Mouse (Mus musculus) CH12.LX (cell line): Measurements from ENCODE around the gene Spata20. TPM values are rescaled to one million over a fixed set of nuclear protein-coding genes. Genes with fewer than 3 reads are reported as not detected.

Experiments
- DNase-seq: peaks from one replicate; pipeline ENCODE4 v3.0.0-alpha.2; 2013; ENCODE audit errors: extremely low read depth
- H3K27ac ChIP-seq: 2 replicates; pipeline ENCODE4 v1.5.1; 2012; ENCODE audit warnings: low read depth, mild to moderate bottlenecking, control low read depth, moderate library complexity; ENCODE audit not compliant: insufficient read depth
- H3K27me3 ChIP-seq: replicated peaks from 2 replicates; pipeline ENCODE3; 2012; ENCODE audit warnings: inconsistent platforms
- H3K36me3 ChIP-seq, 2 experiments: replicated peaks in 1 of 2; 2 replicates each; pipeline versions ENCODE3 to v1.6.1; 2012; ENCODE audit warnings: inconsistent platforms in 1 of 2, low read length in 1 of 2, mild to moderate bottlenecking in 1 of 2, mixed read lengths in 1 of 2, moderate library complexity in 1 of 2; ENCODE audit not compliant: control insufficient read depth in 1 of 2, insufficient read depth in 1 of 2
- H3K4me1 ChIP-seq, 2 experiments: 2 replicates each; pipeline ENCODE4 v1.6.1; 2012; ENCODE audit warnings: inconsistent platforms in 1 of 2, moderate library complexity in 1 of 2; ENCODE audit not compliant: insufficient read depth in 2 of 2, control insufficient read depth in 1 of 2
- H3K4me2 ChIP-seq: 2 replicates; pipeline ENCODE4 v1.6.1; 2012; ENCODE audit warnings: low read depth, mild to moderate bottlenecking, control low read depth; ENCODE audit not compliant: poor library complexity, insufficient read depth, severe bottlenecking
- H3K4me3 ChIP-seq, 3 experiments: fragments of 150-350 bp in 1 of 3; sonication (generic) in 1 of 3; replicated peaks in 1 of 3; 2 replicates each; pipeline versions ENCODE3 to v1.5.1; 2011 to 2012; ENCODE audit warnings: low read depth in 2 of 3, low read length in 2 of 3, mild to moderate bottlenecking in 2 of 3, moderate library complexity in 2 of 3, control low read depth in 1 of 3, improper control_type of control experiment in 1 of 3, inconsistent platforms in 1 of 3, mixed read lengths in 1 of 3; ENCODE audit not compliant: poor library complexity in 1 of 3
- H3K79me2 ChIP-seq: replicated peaks from 2 replicates; pipeline ENCODE4 v1.6.1; 2012; ENCODE audit warnings: mild to moderate bottlenecking, moderate library complexity; ENCODE audit not compliant: control insufficient read depth, poor library complexity, insufficient read depth, severe bottlenecking; ENCODE audit errors: extremely low read depth
- H3K9ac ChIP-seq: 2 replicates; pipeline ENCODE4 v1.6.1; 2012; ENCODE audit warnings: low read depth, mild to moderate bottlenecking, control low read depth, moderate library complexity; ENCODE audit not compliant: insufficient read depth
- H3K9me3 ChIP-seq: replicated peaks from 2 replicates; pipeline ENCODE3; 2012; ENCODE audit warnings: low read length, inconsistent platforms, mixed read lengths
- CHD1 ChIP-seq: IDR thresholded peaks from 2 replicates; pipeline ENCODE4 v1.6.1; 2012; ENCODE audit warnings: low read depth, low read length, improper control_type of control experiment, inconsistent platforms
- CHD2 ChIP-seq: IDR thresholded peaks from 2 replicates; pipeline ENCODE4 v1.6.1; 2011; ENCODE audit warnings: low read length, improper control_type of control experiment
- E2F4 ChIP-seq: IDR thresholded peaks from 2 replicates; pipeline ENCODE4 v1.6.1; 2011; ENCODE audit warnings: low read depth, low read length, improper control_type of control experiment; ENCODE audit not compliant: insufficient replicate concordance
- ELF1 ChIP-seq: IDR thresholded peaks from 2 replicates; pipeline ENCODE4 v1.6.1; 2014; ENCODE audit warnings: low read depth, mild to moderate bottlenecking, inconsistent platforms, low read length, improper control_type of control experiment
- EP300 ChIP-seq: IDR thresholded peaks from 2 replicates; pipeline ENCODE4 v1.6.1; 2011; ENCODE audit warnings: low read length, improper control_type of control experiment
- ETS1 ChIP-seq: conservative IDR thresholded peaks from 2 replicates; pipeline ENCODE4 v1.6.1; 2012; ENCODE audit warnings: low read depth, mild to moderate bottlenecking, inconsistent platforms, low read length, improper control_type of control experiment, moderate library complexity
- GABPA ChIP-seq: IDR thresholded peaks from 2 replicates; pipeline ENCODE4 v1.6.1; 2012; ENCODE audit warnings: low read depth, low read length, improper control_type of control experiment, inconsistent platforms; ENCODE audit not compliant: insufficient replicate concordance
- HCFC1 ChIP-seq: IDR thresholded peaks from 2 replicates; pipeline ENCODE4 v1.6.1; 2012; ENCODE audit warnings: low read depth, mild to moderate bottlenecking, inconsistent platforms, low read length, improper control_type of control experiment
- JUN ChIP-seq: IDR thresholded peaks from 2 replicates; pipeline ENCODE4 v1.6.1; 2011; ENCODE audit warnings: low read depth, mild to moderate bottlenecking, low read length, improper control_type of control experiment, moderate library complexity; ENCODE audit not compliant: insufficient read depth
- MAFK ChIP-seq: IDR thresholded peaks from 2 replicates; pipeline ENCODE4 v1.6.1; 2011; ENCODE audit warnings: low read length, improper control_type of control experiment; ENCODE audit not compliant: insufficient replicate concordance
- MAZ ChIP-seq: IDR thresholded peaks from 2 replicates; pipeline ENCODE4 v1.6.1; 2012; ENCODE audit warnings: low read depth, mild to moderate bottlenecking, inconsistent platforms, low read length, improper control_type of control experiment, moderate library complexity
- MYC ChIP-seq: IDR thresholded peaks from 2 replicates; pipeline ENCODE4 v1.6.1; 2011; ENCODE audit warnings: low read depth, mild to moderate bottlenecking, improper control_type of control experiment, low read length
- PAX5 ChIP-seq: IDR thresholded peaks from 2 replicates; pipeline ENCODE4 v1.6.1; 2012; ENCODE audit warnings: low read length, inconsistent platforms, mixed read lengths
- RAD21 ChIP-seq: IDR thresholded peaks from 2 replicates; pipeline ENCODE4 v1.6.1; 2011; ENCODE audit warnings: low read depth, mild to moderate bottlenecking, low read length, improper control_type of control experiment, moderate library complexity
- RCOR1 ChIP-seq: conservative IDR thresholded peaks from 2 replicates; pipeline ENCODE4 v1.6.1; 2012; ENCODE audit warnings: low read depth, mild to moderate bottlenecking, inconsistent platforms, low read length, improper control_type of control experiment
- SMC3 ChIP-seq: IDR thresholded peaks from 2 replicates; pipeline ENCODE4 v1.6.1; 2011; ENCODE audit warnings: low read depth, low read length, improper control_type of control experiment
- ZC3H11A ChIP-seq: IDR thresholded peaks from 2 replicates; pipeline ENCODE4 v1.6.1; 2012; ENCODE audit warnings: low read depth, mild to moderate bottlenecking, inconsistent platforms, low read length, improper control_type of control experiment
- ZMIZ1 ChIP-seq: IDR thresholded peaks from 2 replicates; pipeline ENCODE4 v1.6.1; 2012; ENCODE audit warnings: low read depth, mild to moderate bottlenecking, inconsistent platforms, low read length, improper control_type of control experiment
- ZNF384 ChIP-seq: IDR thresholded peaks from 2 replicates; pipeline ENCODE4 v1.6.1; 2012; ENCODE audit warnings: low read depth, low read length, improper control_type of control experiment, inconsistent platforms
- dilution Hi-C: fragments of 300-500 bp; cut with MboI; formaldehyde crosslinking; loops from 2 replicates; pipeline ENCODE4 v1.14.3; 2020; ENCODE audit warnings: low sequenced_read_pairs; ENCODE audit not compliant: extremely low pct_unique_long_range_greater_than_20kb, extremely low pct_ligation_motif_present
- in situ Hi-C: fragments of 300-500 bp; cut with MboI; formaldehyde crosslinking; loops from 3 replicates; pipeline ENCODE4 v1.14.3; 2019; ENCODE audit warnings: low sequenced_read_pairs, low pct_ligation_motif_present, low pct_unique_long_range_greater_than_20kb, mixed read lengths
- polyA plus RNA-seq: library from polyadenylated mRNA; unstranded; fragments of >175 nt; gene quantifications from 2 replicates; pipeline ENCODE4 v1.2.1, GENCODE M21; 2012; ENCODE audit warnings: low read depth; ENCODE audit not compliant: insufficient read length
- total RNA-seq, 2 experiments: library from RNA; depleted of rRNA; stranded (reverse); fragments of 300-350 nt in 1 of 2; fragments of >200 nt in 1 of 2; gene quantifications; 2 replicates each; pipeline ENCODE4 v1.2.3; 2012 to 2014

Gene Spata20
- total and polyA plus RNA-seq, 3 experiments: not detected

GRCm38 (mm10) chr11:94466333-94466855, 19.6 kb downstream of the Spata20 start:
- peaks cover 12% of the 10 kb centered on the region for H3K27me3 ChIP-seq
- H3K4me3 ChIP-seq: no peak overlapping the region
- dilution Hi-C loops (no loop called here), in situ Hi-C loops (no loop called here)
- H3K4me1 ChIP-seq: peaks cover 4 to 38% of the 10 kb centered on the region in 2 experiments
- TF ChIP-seq E2F4: no peak
- TF ChIP-seq HCFC1: no peak
- TF ChIP-seq JUN: no peak
- no peak for TF ChIP-seq MAFK
- no peak for TF ChIP-seq EP300
- no peaks in the 10 kb centered on the region for H3K36me3 ChIP-seq
- H3K9ac ChIP-seq: no peak overlapping the region
- no peak overlapping the region for H3K27ac ChIP-seq
- no peaks in the 10 kb centered on the region for H3K79me2 ChIP-seq
- H3K4me2 ChIP-seq: no peak overlapping the region
- DNase-seq: no peak
- no peaks in the 10 kb centered on the region for H3K9me3 ChIP-seq

GRCm38 (mm10) chr11:94464170-94464569, 21.8 kb downstream of the Spata20 start:
- no peak for DNase-seq
- H3K9me3 ChIP-seq: no peaks in the 10 kb centered on the region
- no peak overlapping the region for H3K4me2 ChIP-seq
- in situ Hi-C loops (no loop called here), dilution Hi-C loops (no loop called here)
- H3K9ac ChIP-seq: no peak overlapping the region
- no peak overlapping the region for H3K4me3 ChIP-seq
- TF ChIP-seq RAD21: no peak
- TF ChIP-seq ZNF384: no peak
- TF ChIP-seq ELF1: no peak
- TF ChIP-seq MYC: no peak
- TF ChIP-seq MAZ: no peak
- no peak for TF ChIP-seq E2F4
- TF ChIP-seq RCOR1: no peak
- no peak for TF ChIP-seq GABPA
- TF ChIP-seq HCFC1: no peak
- no peak for TF ChIP-seq PAX5
- no peak for TF ChIP-seq CHD2
- no peak for TF ChIP-seq ETS1
- TF ChIP-seq ZMIZ1: no peak
- TF ChIP-seq CHD1: no peak
- no peak for TF ChIP-seq ZC3H11A
- no peak for TF ChIP-seq JUN
- no peak for TF ChIP-seq SMC3
- peaks cover 4% of the 10 kb centered on the region for H3K27me3 ChIP-seq
- no peak overlapping the region for H3K27ac ChIP-seq
- H3K36me3 ChIP-seq: no peaks in the 10 kb centered on the region
- H3K79me2 ChIP-seq: no peaks in the 10 kb centered on the region
- peaks cover 0 to 20% of the 10 kb centered on the region in 2 experiments; a peak in 2 of 4 replicates for H3K4me1 ChIP-seq
